Mouse (Mus musculus) ovary, adult 10 weeks (tissue): ENCODE data around the gene Hc. TPM values are rescaled to one million over a fixed set of nuclear protein-coding genes. Genes with fewer than 3 reads are reported as not detected.

Source experiments
- polyA plus RNA-seq: library from polyadenylated mRNA; stranded (reverse); fragments of 350-450 nt; fragmentation: Illumina TruSeq; extraction: RNeasy Lipid Tissue Mini Kit (QIAGEN cat#74804); gene quantifications from one replicate; pipeline ENCODE4 v1.2.3, GENCODE M21; 2014

Hc gene
- polyA plus RNA-seq: 2.6 TPM

GRCm38 (mm10) chr2:35061338-35061737, at the start of gene Hc:
TSS of gene Hc (minus strand) at chr2:35061438.

GRCm38 (mm10) chr2:35109141-35109923, 48.1 kb upstream of the Hc start, which contains the start of gene Cntrl:
TSS of gene Cntrl (plus strand) at chr2:35109492.

DNA sequence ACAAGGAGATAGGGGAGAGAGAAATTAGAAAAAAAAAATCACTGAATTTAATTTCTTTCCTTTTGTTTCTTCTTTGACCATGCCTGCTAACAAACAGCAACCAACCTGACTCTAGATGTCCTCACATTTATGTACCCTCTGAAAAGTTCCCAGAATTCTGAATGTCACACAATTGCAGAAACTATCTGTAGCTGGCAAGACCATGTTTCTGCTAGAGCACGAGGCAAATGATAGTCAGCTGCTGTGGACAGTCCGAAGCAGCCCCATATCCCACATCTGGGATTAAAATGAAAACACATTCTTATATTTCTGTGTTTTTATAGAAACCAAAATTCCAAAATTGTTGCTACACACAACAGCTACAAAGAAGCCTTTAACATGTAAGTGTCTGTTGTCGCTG, 40.2 kb upstream of the Hc start, which contains the start of gene AI182371:
AI182371 (minus strand) TSS at position 101 of the 400 bp plus-strand sequence.

GRCm38 (mm10) chr2:34961481-34962036, 99.7 kb downstream of the Hc start, which contains the start of gene Traf1:
TSS of gene Traf1 (minus strand) at chr2:34961772.

Other genes starting within 250 kb of the Hc start
- 119 TPM for gene Fbxw2, start 235.1 kb downstream of the Hc start, polyA plus RNA-seq
- gene Gm34653, start 228.4 kb downstream of the Hc start, polyA plus RNA-seq: not detected
- 2.4 TPM for gene Cutal, start 187.0 kb downstream of the Hc start, polyA plus RNA-seq
- gene Psmd5, start 186.5 kb downstream of the Hc start, polyA plus RNA-seq: 49.0 TPM
- 0.11 TPM for gene Phf19, start 147.4 kb downstream of the Hc start, polyA plus RNA-seq
- 0.46 TPM for gene Traf1, start 99.7 kb downstream of the Hc start, polyA plus RNA-seq
- 0.68 TPM for gene AI182371, start 40.1 kb upstream of the Hc start, polyA plus RNA-seq
- gene Cntrl, start 48.1 kb upstream of the Hc start, polyA plus RNA-seq: 35.7 TPM
- 408 TPM for gene Rab14, start 139.7 kb upstream of the Hc start, polyA plus RNA-seq
- 21.4 TPM for gene Gsn, start 194.9 kb upstream of the Hc start, polyA plus RNA-seq